Mouse (Mus musculus): Measurements from ENCODE around the gene Myo1a.

DNA sequence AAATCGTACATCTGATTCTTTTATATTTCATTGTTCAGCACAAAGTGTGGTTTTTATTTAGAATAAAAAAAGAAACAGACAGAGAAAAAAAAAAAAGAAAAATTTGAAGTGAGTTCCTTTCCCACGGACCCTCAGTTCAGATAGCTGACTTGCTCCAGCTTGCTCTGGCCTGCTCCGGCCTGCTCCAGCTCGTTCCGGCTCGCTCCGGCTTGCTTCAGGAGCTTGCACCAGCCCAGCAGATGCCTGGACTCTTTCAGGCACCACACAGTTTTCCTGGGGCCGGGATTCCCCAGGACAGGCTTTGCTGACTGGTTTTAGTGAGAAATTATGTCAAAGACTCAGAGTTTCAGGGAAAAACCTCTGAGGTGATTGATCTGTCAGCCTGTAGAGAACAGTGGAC lies 42.3 kb downstream of the Myo1a start:
- TF ChIP-seq CTCF (IDR thresholded peaks at IDR 0.05; ENCODE audit: control insufficient read depth, insufficient read depth, insufficient read length) (no peak), MAX (IDR thresholded peaks at IDR 0.05) (no peak), FOSL1 (IDR thresholded peaks at IDR 0.05; ENCODE audit: insufficient read depth, low read length, poor library complexity, severe bottlenecking) (no peak), MYOD1 (IDR thresholded peaks at IDR 0.05; ENCODE audit: control insufficient read depth, insufficient read length, low read depth) (no peak), MYOG (IDR thresholded peaks at IDR 0.05; ENCODE audit: control insufficient read depth, extremely low read depth, insufficient read length) (no peak), USF1 (IDR thresholded peaks at IDR 0.05; ENCODE audit: low read depth) (no peak), CEBPB (IDR thresholded peaks at IDR 0.05; ENCODE audit: low read depth) (no peak)

Data from C2C12 (cell line).